Mouse (Mus musculus) forebrain, embryonic 14.5 days (tissue): ENCODE results near the gene Arhgef7. TPM values are rescaled to one million over a fixed set of nuclear protein-coding genes. Genes with fewer than 3 reads are reported as not detected.

Source experiments
- ATAC-seq: fragments of 200-750 bp; cut with Nextera tagmentation; 2 replicates; pipeline ENCODE4 v1.8.0; 2017; ENCODE audit warnings: mild to moderate bottlenecking, moderate library complexity
- DNase-seq: peaks from one replicate; pipeline ENCODE4 v3.0.0-alpha.2; 2015; ENCODE audit warnings: low spot score
- H3K27ac ChIP-seq: fragments of 300-500 bp; sonication (generic); 2 replicates; pipeline ENCODE4 v1.5.1; 2014; ENCODE audit warnings: low read depth, mild to moderate bottlenecking, control low read depth, low read length, moderate library complexity
- H3K27me3 ChIP-seq: fragments of 300-500 bp; sonication (generic); replicated peaks from 2 replicates; pipeline ENCODE4 v1.6.1; 2014; ENCODE audit warnings: low read length, control low read depth, mixed read lengths; ENCODE audit not compliant: control insufficient read depth, insufficient read depth
- H3K36me3 ChIP-seq: fragments of 300-500 bp; sonication (generic); 2 replicates; pipeline ENCODE4 v1.6.1; 2014; ENCODE audit warnings: low read length, control low read depth; ENCODE audit not compliant: control insufficient read depth, insufficient read depth
- H3K4me1 ChIP-seq: fragments of 300-500 bp; sonication (generic); 2 replicates; pipeline ENCODE4 v1.6.1; 2014; ENCODE audit warnings: antibody characterized with exemption, low read length, control low read depth; ENCODE audit not compliant: control insufficient read depth, insufficient read depth
- H3K4me2 ChIP-seq: fragments of 300-500 bp; sonication (generic); 2 replicates; pipeline ENCODE4 v1.6.1; 2014; ENCODE audit warnings: mild to moderate bottlenecking, control low read depth, low read length
- H3K4me3 ChIP-seq: fragments of 300-500 bp; sonication (generic); 2 replicates; pipeline ENCODE4 v1.5.1; 2014; ENCODE audit warnings: low read depth, low read length, control low read depth
- H3K9ac ChIP-seq: fragments of 300-500 bp; sonication (generic); 2 replicates; pipeline ENCODE4 v1.6.1; 2014; ENCODE audit warnings: mild to moderate bottlenecking, low read length, control low read depth, moderate library complexity
- H3K9me3 ChIP-seq: fragments of 300-500 bp; sonication (generic); replicated peaks from 2 replicates; pipeline ENCODE4 v1.6.1; 2016; ENCODE audit warnings: low read length, control low read depth, mixed read lengths; ENCODE audit not compliant: control insufficient read depth
- WGBS: fragments of 180-500 bp; shearing (Covaris S2); extraction: QIAGEN DNeasy Blood & Tissue Kit; methylation state at CpG from one replicate; pipeline ENCODE4 v1.1.7; 2014; 5-methylcytosine and 5-hydroxymethylcytosine counted together
- polyA plus RNA-seq: library from polyadenylated mRNA; unstranded; fragments of >200 nt; fragmentation: Nextera tagmentation; extraction: Ambion mirVana; gene quantifications from 2 replicates; pipeline ENCODE4 v1.2.1, GENCODE M21; 2014

Gene Arhgef7
- polyA plus RNA-seq, 1 experiment from 2014 or later = 62.2 TPM

- Histone ChIP-seq H3K9me3 (no peaks in the 10 kb centered on the region), H3K36me3 (peaks cover 95% of the 10 kb centered on the region), H3K9ac (no peak overlapping the region), H3K27me3 (no peaks in the 10 kb centered on the region), H3K4me3 (no peak overlapping the region), H3K4me2 (no peak overlapping the region), H3K27ac (no peak overlapping the region), H3K4me1 (no peaks in the 10 kb centered on the region)
- 89% methylated on average over 3 of the region's 3 CpGs for WGBS
- DNase-seq (no peak), ATAC-seq (no peak)
These were observed 79.8 kb downstream of the Arhgef7 start for GRCm38 (mm10) chr8:11807361-11807760.

- Histone ChIP-seq H3K36me3 (peaks cover 95% of the 10 kb centered on the region), H3K9me3 (no peaks in the 10 kb centered on the region)
- 96% methylated on average over 5 of the region's 5 CpGs for WGBS
These were observed 80.5 kb downstream of the Arhgef7 start for GRCm38 (mm10) chr8:11808047-11808446.

GRCm38 (mm10) chr8:11810426-11810825 is 82.9 kb downstream of the Arhgef7 start:
- no peak overlapping the region for H3K9ac ChIP-seq
- no peak overlapping the region for H3K4me3 ChIP-seq
- no peak overlapping the region for H3K4me2 ChIP-seq
- no peak for DNase-seq
- H3K27ac ChIP-seq = no peak overlapping the region
- H3K27me3 ChIP-seq = no peaks in the 10 kb centered on the region
- ATAC-seq = no peak
- H3K4me1 ChIP-seq = no peaks in the 10 kb centered on the region
- peaks cover 97% of the 10 kb centered on the region for H3K36me3 ChIP-seq
- no peaks in the 10 kb centered on the region for H3K9me3 ChIP-seq
- WGBS = 94% methylated on average over 5 of the region's 5 CpGs

More at GRCm38 (mm10) chr8:11808047-11808446, 80.5 kb downstream of the Arhgef7 start:
- no peaks in the 10 kb centered on the region for H3K27me3 ChIP-seq
- no peak overlapping the region for H3K9ac ChIP-seq
- H3K27ac ChIP-seq = no peak overlapping the region
- no peak for ATAC-seq
- H3K4me3 ChIP-seq = no peak overlapping the region
- H3K4me1 ChIP-seq = no peaks in the 10 kb centered on the region
- no peak overlapping the region for H3K4me2 ChIP-seq
- DNase-seq = no peak

- no peak for DNase-seq
- Histone ChIP-seq H3K9me3 (no peaks in the 10 kb centered on the region), H3K27me3 (no peaks in the 10 kb centered on the region)
These were observed 86.3 kb downstream of the Arhgef7 start for GRCm38 (mm10) chr8:11813801-11814200.

GRCm38 (mm10) chr8:11815206-11815605 is 87.7 kb downstream of the Arhgef7 start:
- H3K4me3 ChIP-seq = no peak overlapping the region
- no peak overlapping the region for H3K27ac ChIP-seq
- ATAC-seq = no peak
- H3K36me3 ChIP-seq = peaks cover 97% of the 10 kb centered on the region
- H3K9me3 ChIP-seq = no peaks in the 10 kb centered on the region
- no peak for DNase-seq
- no peak overlapping the region for H3K9ac ChIP-seq
- 86% methylated on average over 7 of the region's 7 CpGs for WGBS
- H3K27me3 ChIP-seq = no peaks in the 10 kb centered on the region
- no peaks in the 10 kb centered on the region for H3K4me1 ChIP-seq
- H3K4me2 ChIP-seq = no peak overlapping the region

More at GRCm38 (mm10) chr8:11813801-11814200, 86.3 kb downstream of the Arhgef7 start:
- H3K36me3 ChIP-seq = peaks cover 97% of the 10 kb centered on the region
- H3K27ac ChIP-seq = no peak overlapping the region
- no peak overlapping the region for H3K9ac ChIP-seq
- no peak for ATAC-seq
- no peaks in the 10 kb centered on the region for H3K4me1 ChIP-seq
- H3K4me3 ChIP-seq = no peak overlapping the region
- H3K4me2 ChIP-seq = no peak overlapping the region
- WGBS = 89% methylated on average over 7 of the region's 7 CpGs

- Histone ChIP-seq H3K27ac (no peak overlapping the region), H3K4me2 (no peak overlapping the region), H3K36me3 (peaks cover 94% of the 10 kb centered on the region), H3K27me3 (no peaks in the 10 kb centered on the region), H3K4me1 (no peaks in the 10 kb centered on the region), H3K9ac (no peak overlapping the region), H3K9me3 (no peaks in the 10 kb centered on the region), H3K4me3 (no peak overlapping the region)
- DNase-seq (no peak), ATAC-seq (no peak)
- 92% methylated on average over 5 of the region's 5 CpGs for WGBS
These were observed 92.6 kb downstream of the Arhgef7 start for GRCm38 (mm10) chr8:11820136-11820535.

GRCm38 (mm10) chr8:11820568-11820967 is 93.0 kb downstream of the Arhgef7 start:
- peaks cover 94% of the 10 kb centered on the region for H3K36me3 ChIP-seq
- ATAC-seq (no peak), DNase-seq (no peak)
- no peak overlapping the region for H3K9ac ChIP-seq
- no peak overlapping the region for H3K27ac ChIP-seq
- no peak overlapping the region for H3K4me2 ChIP-seq
- no peaks in the 10 kb centered on the region for H3K9me3 ChIP-seq
- H3K27me3 ChIP-seq = no peaks in the 10 kb centered on the region
- no peaks in the 10 kb centered on the region for H3K4me1 ChIP-seq
- no peak overlapping the region for H3K4me3 ChIP-seq
- 86% methylated on average over 5 of the region's 5 CpGs for WGBS

GRCm38 (mm10) chr8:11821451-11822206 is 94.1 kb downstream of the Arhgef7 start:
- 94% methylated on average over 14 of the region's 14 CpGs for WGBS
- H3K9me3 ChIP-seq = no peaks in the 10 kb centered on the region
- no peak overlapping the region for H3K9ac ChIP-seq
- H3K4me3 ChIP-seq = no peak overlapping the region
- H3K27me3 ChIP-seq = no peaks in the 10 kb centered on the region
- peaks cover 94% of the 10 kb centered on the region for H3K36me3 ChIP-seq
- no peak for ATAC-seq
- no peak overlapping the region for H3K4me2 ChIP-seq
- no peak for DNase-seq
- H3K27ac ChIP-seq = no peak overlapping the region
- no peaks in the 10 kb centered on the region for H3K4me1 ChIP-seq

- no peak overlapping the region for H3K9ac ChIP-seq
- H3K27me3 ChIP-seq = no peaks in the 10 kb centered on the region
- no peak overlapping the region for H3K4me2 ChIP-seq
- H3K9me3 ChIP-seq = no peaks in the 10 kb centered on the region
- no peak overlapping the region for H3K27ac ChIP-seq
- no peak for DNase-seq
- WGBS = 88% methylated on average over 9 of the region's 9 CpGs
- peaks cover 91% of the 10 kb centered on the region for H3K36me3 ChIP-seq
- ATAC-seq = no peak
- H3K4me1 ChIP-seq = no peaks in the 10 kb centered on the region; the same call in 1 of the 2 replicates
- H3K4me3 ChIP-seq = no peak overlapping the region
These were observed 95.1 kb downstream of the Arhgef7 start for GRCm38 (mm10) chr8:11822550-11823060.
